Mouse (Mus musculus): Measurements from ENCODE around the gene Usp43. TPM values are rescaled to one million over a fixed set of nuclear protein-coding genes. Genes with fewer than 3 reads are reported as not detected.

Gene Usp43
- total and polyA plus RNA-seq, 2 experiments from 2014 or later = 0.68 to 0.94 TPM

GRCm38 (mm10) chr11:67954413-67954812 is 32.5 kb upstream of the Usp43 start:
- Histone ChIP-seq H3K27ac (no peak overlapping the region), H3K4me2 (ENCODE audit: low read depth, low read length) (no peak overlapping the region), H3K36me3 (ENCODE audit: insufficient read depth, low read length) (no peaks in the 10 kb centered on the region), H3K9ac (replicated peaks; ENCODE audit: low read length) (no peak overlapping the region), H3K27me3 (ENCODE audit: insufficient read depth, low read length) (no peaks in the 10 kb centered on the region), H3K4me1 (ENCODE audit: insufficient read depth, low read length) (no peaks in the 10 kb centered on the region), H3K4me3 (ENCODE audit: low read length) (no peak overlapping the region), H3K9me3 (ENCODE audit: low read length) (no peaks in the 10 kb centered on the region)
- no peak for TF ChIP-seq CTCF (IDR thresholded peaks at IDR 0.05; ENCODE audit: low read depth)
- 91% methylated on average over 6 of the region's 6 CpGs for WGBS
- ATAC-seq (no peak), DNase-seq (ENCODE audit: low spot score) (no peak)

GRCm38 (mm10) chr11:67953604-67954003 is 31.7 kb upstream of the Usp43 start:
- Histone ChIP-seq H3K9ac (replicated peaks; ENCODE audit: low read length) (no peak overlapping the region), H3K9me3 (ENCODE audit: low read length) (no peaks in the 10 kb centered on the region), H3K4me3 (ENCODE audit: low read length) (no peak overlapping the region), H3K27me3 (ENCODE audit: insufficient read depth, low read length) (no peaks in the 10 kb centered on the region), H3K4me2 (ENCODE audit: low read depth, low read length) (no peak overlapping the region), H3K27ac (no peak overlapping the region), H3K4me1 (ENCODE audit: insufficient read depth, low read length) (no peaks in the 10 kb centered on the region), H3K36me3 (ENCODE audit: insufficient read depth, low read length) (no peaks in the 10 kb centered on the region)
- ATAC-seq (no peak), DNase-seq (ENCODE audit: low spot score) (no peak)
- no peak for TF ChIP-seq CTCF (IDR thresholded peaks at IDR 0.05; ENCODE audit: low read depth)
- 90% methylated on average over 5 of the region's 5 CpGs for WGBS

GRCm38 (mm10) chr11:67949475-67949874 is 27.5 kb upstream of the Usp43 start:
- TF ChIP-seq CTCF (IDR thresholded peaks at IDR 0.05; ENCODE audit: low read depth) = no peak
- Histone ChIP-seq H3K9me3 (ENCODE audit: low read length) (no peaks in the 10 kb centered on the region), H3K27ac (no peak overlapping the region), H3K27me3 (ENCODE audit: insufficient read depth, low read length) (no peaks in the 10 kb centered on the region), H3K4me2 (ENCODE audit: low read depth, low read length) (no peak overlapping the region), H3K4me3 (ENCODE audit: low read length) (no peak overlapping the region), H3K36me3 (ENCODE audit: insufficient read depth, low read length) (no peaks in the 10 kb centered on the region), H3K9ac (replicated peaks; ENCODE audit: low read length) (no peak overlapping the region), H3K4me1 (ENCODE audit: insufficient read depth, low read length) (no peaks in the 10 kb centered on the region)
- ATAC-seq (no peak), DNase-seq (ENCODE audit: low spot score) (no peak)
- 68% methylated on average over 9 of the region's 9 CpGs for WGBS

GRCm38 (mm10) chr11:67948229-67948628 is 26.3 kb upstream of the Usp43 start:
- no peak overlapping the region for H3K4me3 ChIP-seq (ENCODE audit: low read length)
- no peaks in the 10 kb centered on the region for H3K27me3 ChIP-seq (ENCODE audit: insufficient read depth, low read length)
- no peaks in the 10 kb centered on the region for H3K36me3 ChIP-seq (ENCODE audit: insufficient read depth, low read length)
- TF ChIP-seq CTCF (IDR thresholded peaks at IDR 0.05; ENCODE audit: low read depth) = no peak
- 55% methylated on average over 3 of the region's 3 CpGs for WGBS
- ATAC-seq (no peak), DNase-seq (ENCODE audit: low spot score) (no peak)
- H3K9me3 ChIP-seq (ENCODE audit: low read length) = no peaks in the 10 kb centered on the region
- no peaks in the 10 kb centered on the region for H3K4me1 ChIP-seq (ENCODE audit: insufficient read depth, low read length)
- H3K4me2 ChIP-seq (ENCODE audit: low read depth, low read length) = no peak overlapping the region
- H3K9ac ChIP-seq (replicated peaks; ENCODE audit: low read length) = no peak overlapping the region
- H3K27ac ChIP-seq = no peak overlapping the region

- Histone ChIP-seq H3K4me1 (ENCODE audit: insufficient read depth, low read length) (no peaks in the 10 kb centered on the region), H3K4me3 (ENCODE audit: low read length) (no peak overlapping the region), H3K27me3 (ENCODE audit: insufficient read depth, low read length) (no peaks in the 10 kb centered on the region), H3K4me2 (ENCODE audit: low read depth, low read length) (no peak overlapping the region), H3K27ac (no peak overlapping the region), H3K9ac (replicated peaks; ENCODE audit: low read length) (no peak overlapping the region), H3K9me3 (ENCODE audit: low read length) (no peaks in the 10 kb centered on the region), H3K36me3 (ENCODE audit: insufficient read depth, low read length) (no peaks in the 10 kb centered on the region)
- DNase-seq (ENCODE audit: low spot score) (no peak), ATAC-seq (no peak)
- no peak for TF ChIP-seq CTCF (IDR thresholded peaks at IDR 0.05; ENCODE audit: low read depth)
- WGBS = 92% methylated on average over 3 of the region's 3 CpGs
These were observed 10.2 kb upstream of the Usp43 start for GRCm38 (mm10) chr11:67932156-67932555.

- H3K27me3 ChIP-seq (ENCODE audit: insufficient read depth, low read length) = no peaks in the 10 kb centered on the region
- WGBS = 18% methylated on average over 11 of the region's 15 CpGs
- DNase-seq (ENCODE audit: low spot score) (no peak), ATAC-seq (no peak)
- H3K36me3 ChIP-seq (ENCODE audit: insufficient read depth, low read length) = no peaks in the 10 kb centered on the region
- H3K4me2 ChIP-seq (ENCODE audit: low read depth, low read length) = no peak overlapping the region
- H3K4me3 ChIP-seq (ENCODE audit: low read length) = no peak overlapping the region
- H3K4me1 ChIP-seq (ENCODE audit: insufficient read depth, low read length) = no peaks in the 10 kb centered on the region
- no peak overlapping the region for H3K9ac ChIP-seq (replicated peaks; ENCODE audit: low read length)
- H3K27ac ChIP-seq = no peak overlapping the region
- no peak for TF ChIP-seq CTCF (IDR thresholded peaks at IDR 0.05; ENCODE audit: low read depth)
- no peaks in the 10 kb centered on the region for H3K9me3 ChIP-seq (ENCODE audit: low read length)
These were observed 4.5 kb upstream of the Usp43 start for GRCm38 (mm10) chr11:67926348-67927055.

- Histone ChIP-seq H3K27me3 (ENCODE audit: insufficient read depth, low read length) (peaks cover 8% of the 10 kb centered on the region; the same call in 1 of the 2 replicates), H3K4me2 (ENCODE audit: low read depth, low read length) (no peak overlapping the region), H3K4me1 (ENCODE audit: insufficient read depth, low read length) (no peaks in the 10 kb centered on the region), H3K27ac (no peak overlapping the region), H3K9me3 (ENCODE audit: low read length) (no peaks in the 10 kb centered on the region), H3K4me3 (ENCODE audit: low read length) (no peak overlapping the region), H3K36me3 (ENCODE audit: insufficient read depth, low read length) (no peaks in the 10 kb centered on the region), H3K9ac (replicated peaks; ENCODE audit: low read length) (no peak overlapping the region)
- TF ChIP-seq CTCF (IDR thresholded peaks at IDR 0.05; ENCODE audit: low read depth) = no peak
- DNase-seq (ENCODE audit: low spot score) (no peak), ATAC-seq (no peak)
- WGBS = 90% methylated on average over 13 of the region's 13 CpGs
These were observed 3.0 kb upstream of the Usp43 start for GRCm38 (mm10) chr11:67925000-67925399.

Data from hindbrain, postnatal 0 days (tissue).